Mouse (Mus musculus): ENCODE measurements around the gene Drc3. TPM values are rescaled to one million over a fixed set of nuclear protein-coding genes. Genes with fewer than 3 reads are reported as not detected.

The Drc3 gene
- 1 to 10 TPM; 7.3 to 7.9 TPM for total RNA-seq (2021)
- long read RNA-seq, transcript Drc3-203 (14 exons, 1,858 nt), result major isoform, 5 of 7 reads
- long read RNA-seq, partial matches to known transcripts, result 1 of 7 reads
- long read RNA-seq, other reads (novel, unspliced or antisense), result 1 of 7 reads

- DNase-seq (ENCODE audit: low spot score in 2 of 2), result peak; percentile 99 to 100
Observed at GRCm38 (mm10) chr11:60352559-60353411, at the start of gene Drc3, which contains the start of gene Tom1l2. TSS of gene Drc3 (plus strand) at chr11:60353329. TSS of gene Tom1l2 (minus strand) at chr11:60352905.

DNA sequence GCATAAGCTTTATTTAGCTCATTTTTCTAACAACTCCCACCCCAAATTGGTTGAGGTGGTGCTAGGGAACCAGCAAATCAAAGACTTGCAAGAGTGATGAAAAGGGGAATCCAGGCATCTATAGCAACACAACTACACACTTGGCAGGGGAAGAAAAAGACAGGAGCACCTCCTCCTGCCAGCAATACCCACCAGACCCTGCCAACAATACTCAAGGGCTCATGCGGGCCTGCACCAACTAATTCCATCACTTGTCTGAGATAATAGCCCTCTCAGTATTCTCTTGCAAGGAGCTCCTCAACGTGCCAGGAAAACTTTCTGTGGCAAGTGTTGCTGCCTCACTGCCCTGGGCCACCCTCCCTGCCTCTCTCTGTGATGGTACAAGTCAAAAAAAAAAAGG lies 49.6 kb upstream of the Drc3 start:
- no peak for DNase-seq (ENCODE audit: low spot score in 2 of 2)

GRCm38 (mm10) chr11:60305611-60306010 lies 47.5 kb upstream of the Drc3 start:
- no peak for DNase-seq (ENCODE audit: low spot score in 2 of 2)

DNA sequence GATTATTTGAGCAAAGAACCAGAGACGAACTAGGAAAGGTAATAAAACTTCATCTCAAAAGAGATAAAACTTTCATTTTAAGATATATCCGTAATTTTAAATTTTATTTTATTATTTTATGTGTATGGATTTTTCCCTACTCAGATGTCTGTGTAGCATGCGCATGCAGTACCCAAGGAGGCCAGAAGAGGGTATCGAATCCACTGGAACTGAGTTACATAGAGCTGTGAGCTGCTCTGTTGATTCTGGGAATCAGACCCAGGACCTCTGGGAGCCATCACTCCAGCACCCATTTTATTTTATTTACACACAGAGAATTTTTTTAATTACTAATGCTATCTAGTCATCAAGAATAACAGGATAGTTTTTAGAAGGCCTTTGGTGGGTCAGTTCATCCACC lies 46.3 kb upstream of the Drc3 start:
- no peak for DNase-seq (ENCODE audit: low spot score in 2 of 2)

GRCm38 (mm10) chr11:60307375-60307825 lies 45.7 kb upstream of the Drc3 start:
- no peak for DNase-seq (ENCODE audit: low spot score in 2 of 2)

DNA sequence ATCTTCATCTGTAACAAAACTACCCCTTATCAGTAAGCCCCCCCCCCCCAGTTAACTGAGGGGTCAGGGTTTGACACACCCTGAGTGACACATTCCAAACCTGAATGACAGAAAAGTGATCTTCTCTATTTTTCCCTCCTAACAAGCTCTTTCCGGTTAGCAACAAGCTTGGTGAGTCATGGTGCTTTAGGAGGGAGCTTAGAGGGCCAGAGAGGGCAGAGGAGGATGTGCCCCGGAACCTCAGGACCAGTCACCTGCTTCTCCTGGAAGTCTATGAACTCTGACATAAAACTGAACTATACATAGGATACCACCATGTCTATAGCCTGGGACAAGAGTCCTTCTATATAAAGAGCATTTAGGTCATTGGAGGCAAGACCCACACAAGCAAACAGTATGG lies 45.1 kb upstream of the Drc3 start:
- DNase-seq (ENCODE audit: low spot score in 2 of 2), result no peak

DNA sequence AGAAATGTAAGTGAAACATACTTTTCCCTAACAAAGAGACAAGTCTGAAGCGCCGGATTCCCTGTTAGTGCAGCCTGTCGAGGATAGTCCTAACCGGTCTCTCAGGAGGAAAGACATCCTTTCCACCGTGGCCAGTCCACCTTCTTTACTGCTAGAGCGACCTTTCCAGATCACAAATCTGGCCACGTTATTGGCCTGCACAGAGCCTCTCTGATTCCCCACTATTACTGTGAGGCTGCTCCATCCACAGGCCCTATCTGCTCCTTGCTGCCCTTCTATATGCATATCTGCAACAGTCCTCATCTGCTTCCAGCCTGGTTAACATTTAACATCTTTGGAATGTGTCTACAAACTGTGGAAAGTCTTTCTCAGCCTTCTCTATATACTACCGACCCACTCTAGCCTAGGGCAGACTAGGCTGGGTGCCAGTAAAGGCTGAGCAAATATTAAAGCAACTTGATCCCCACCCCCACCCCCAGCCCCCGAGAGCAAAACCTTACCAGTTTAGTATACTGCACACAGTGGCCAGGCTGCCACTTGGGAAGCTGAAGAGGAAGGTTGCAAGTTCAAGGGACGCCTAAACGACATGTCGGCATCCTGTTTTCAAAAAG lies 44.5 kb upstream of the Drc3 start:
- no peak for DNase-seq (ENCODE audit: low spot score in 2 of 2)

GRCm38 (mm10) chr11:60309875-60310274 lies 43.3 kb upstream of the Drc3 start:
- DNase-seq (ENCODE audit: low spot score in 2 of 2), result no peak

DNA sequence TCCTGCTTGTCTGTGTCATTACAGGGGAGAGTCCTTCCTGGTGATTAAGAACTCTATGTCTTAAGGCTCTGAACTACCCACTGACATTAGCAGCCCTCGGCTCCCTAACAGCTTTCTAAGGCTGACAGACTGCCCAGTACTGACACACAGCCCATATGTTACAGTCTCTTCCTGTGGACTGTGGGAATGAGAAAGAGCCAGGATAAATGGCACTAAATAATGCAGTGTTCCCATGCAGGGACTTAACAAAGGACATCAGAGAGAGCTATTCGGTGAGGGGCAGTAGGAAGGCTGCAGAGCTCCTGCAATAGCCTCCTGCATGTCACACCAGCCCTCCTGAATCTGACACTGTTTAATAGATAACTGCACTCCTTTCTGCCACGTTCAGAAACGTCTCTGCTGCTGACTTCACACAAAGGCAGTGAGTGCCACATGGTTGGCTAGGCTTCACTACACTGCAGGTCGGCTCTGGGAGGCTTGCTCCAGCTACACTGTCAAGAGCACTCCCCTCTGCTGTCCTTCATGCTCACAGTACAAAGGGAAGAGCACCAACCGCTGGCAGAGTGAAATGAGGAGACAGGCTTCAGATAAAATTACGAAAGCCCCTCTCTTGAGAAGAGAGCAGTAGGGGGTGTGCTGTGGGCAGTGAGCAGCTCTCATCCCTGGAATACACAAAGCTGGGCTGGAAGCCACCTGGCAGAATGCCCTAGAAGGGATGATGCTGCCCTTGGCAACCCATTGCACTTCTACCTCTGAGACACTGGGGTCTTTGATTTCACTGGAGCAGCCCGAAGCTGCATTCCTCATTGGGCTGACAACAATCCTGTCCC lies 41.9 kb upstream of the Drc3 start:
- DNase-seq (ENCODE audit: low spot score in 2 of 2), result peak; percentile 72 to 90

GRCm38 (mm10) chr11:60316250-60316649 lies 36.9 kb upstream of the Drc3 start:
- DNase-seq (ENCODE audit: low spot score in 2 of 2), result no peak

DNA sequence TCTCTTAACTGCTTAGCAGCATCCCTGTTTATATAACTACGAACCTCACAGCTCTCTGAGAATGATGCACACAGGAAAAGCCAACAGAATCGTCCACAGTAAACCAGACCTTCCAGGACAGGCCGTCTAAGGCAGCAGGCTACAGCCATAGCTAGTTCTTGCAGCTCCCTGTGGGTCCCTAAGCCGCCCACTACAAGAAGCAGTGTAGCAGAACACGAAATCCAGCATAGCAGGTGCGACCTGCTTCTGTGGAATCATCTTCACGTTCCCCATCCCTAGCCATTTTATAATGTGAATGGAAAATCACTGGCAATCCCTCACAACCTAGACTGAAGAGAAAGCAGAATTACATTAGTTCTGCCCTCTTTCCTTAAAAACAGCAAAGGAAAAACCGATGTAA lies 36.2 kb upstream of the Drc3 start:
- DNase-seq (ENCODE audit: low spot score in 2 of 2), result no peak

DNA sequence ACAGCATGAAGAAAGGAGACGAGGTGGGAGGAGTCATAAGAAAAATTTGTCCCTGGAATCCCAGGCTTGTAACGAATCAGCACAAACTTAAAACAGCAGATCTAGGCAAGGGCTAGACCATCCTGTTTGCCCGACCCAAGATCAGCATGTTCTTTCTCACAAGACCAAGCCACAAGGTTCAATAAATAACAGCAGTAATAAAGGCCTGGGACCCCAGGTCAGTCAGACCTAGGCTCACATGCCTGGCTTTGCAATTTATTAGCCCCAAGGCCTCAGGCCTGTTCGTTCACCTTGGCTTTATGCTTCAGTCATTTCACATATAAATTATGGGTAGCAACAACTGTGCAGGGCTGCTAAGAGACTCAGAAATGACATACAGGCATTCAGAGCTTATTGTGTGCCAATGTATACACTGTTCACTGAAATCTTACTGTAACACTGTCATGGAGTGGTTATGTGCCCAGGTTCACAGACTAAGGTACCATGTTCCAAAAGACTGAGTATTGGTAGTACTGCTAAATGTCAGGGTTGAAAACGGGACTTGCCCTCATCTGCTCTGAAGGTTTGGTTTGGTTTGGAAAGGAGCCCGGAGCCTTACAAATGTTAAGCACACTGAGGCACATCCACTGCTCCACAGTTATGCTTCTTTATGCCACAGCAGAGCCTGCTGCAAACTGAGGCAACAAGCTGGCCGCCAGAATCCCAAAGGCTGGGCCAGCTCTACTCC lies 35.6 kb upstream of the Drc3 start:
- DNase-seq (ENCODE audit: low spot score in 2 of 2), result no peak

DNA sequence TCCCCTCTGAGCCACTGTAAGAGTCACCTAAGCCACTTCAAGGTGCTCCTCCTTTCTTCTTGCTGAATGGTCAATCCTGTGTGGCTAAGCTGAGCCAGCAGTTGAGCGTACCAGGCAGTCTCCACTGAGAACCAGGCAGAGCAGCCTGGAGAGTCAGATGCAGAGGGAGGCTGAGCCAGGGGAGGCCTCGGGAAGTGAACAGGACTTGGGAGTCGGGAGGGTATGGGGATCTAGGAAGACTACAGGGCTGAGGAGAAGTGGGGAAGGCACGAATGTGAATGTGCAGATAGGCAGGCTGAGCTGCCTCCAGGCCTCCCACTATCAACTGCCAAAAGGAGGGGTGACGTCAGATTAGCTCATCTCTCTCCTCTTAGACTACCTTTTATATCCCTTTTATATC lies 34.4 kb upstream of the Drc3 start:
- no peak for DNase-seq (ENCODE audit: low spot score in 2 of 2)

DNA sequence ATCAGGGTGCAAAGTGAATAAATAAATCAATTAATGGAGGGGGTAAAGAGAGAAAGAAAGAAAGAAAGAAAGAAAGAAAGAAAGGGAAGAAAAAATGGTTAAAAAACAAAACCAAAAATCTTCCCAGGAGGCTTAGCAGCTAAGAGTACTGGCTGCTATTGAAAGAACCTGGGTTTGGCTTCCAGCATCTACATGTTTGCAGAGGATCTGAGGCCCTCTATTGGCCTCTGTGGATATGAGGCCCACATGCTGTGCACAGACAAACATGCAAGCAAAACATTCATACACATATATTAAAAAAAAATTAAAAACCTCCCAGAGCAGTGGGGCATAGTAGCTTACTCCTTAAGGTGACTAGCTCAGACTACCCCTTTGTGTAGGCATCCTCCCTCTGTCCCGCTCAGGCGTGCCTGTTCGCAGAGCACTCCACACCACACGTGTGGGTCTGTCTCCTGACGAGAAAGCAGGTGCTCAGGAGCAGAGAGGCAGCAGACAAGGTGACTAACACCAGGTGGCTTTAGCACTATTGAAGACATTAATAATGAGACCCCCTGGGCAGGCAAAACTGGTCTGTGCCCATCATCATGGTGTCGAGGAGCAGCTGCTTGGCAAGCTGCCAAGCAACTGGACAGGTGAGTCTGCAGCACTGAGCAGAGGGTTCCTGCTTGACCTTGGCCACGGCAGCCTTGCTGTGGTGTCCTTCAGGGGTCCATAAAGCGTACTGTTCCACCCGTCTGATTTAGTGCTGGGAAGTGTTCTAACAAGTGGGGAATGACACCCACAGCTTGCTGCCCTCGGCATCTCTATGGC lies 33.7 kb upstream of the Drc3 start:
- no peak for DNase-seq (ENCODE audit: low spot score in 2 of 2)

- DNase-seq (ENCODE audit: low spot score in 2 of 2), result no peak
Observed at GRCm38 (mm10) chr11:60320426-60321037, 32.6 kb upstream of the Drc3 start.

DNA sequence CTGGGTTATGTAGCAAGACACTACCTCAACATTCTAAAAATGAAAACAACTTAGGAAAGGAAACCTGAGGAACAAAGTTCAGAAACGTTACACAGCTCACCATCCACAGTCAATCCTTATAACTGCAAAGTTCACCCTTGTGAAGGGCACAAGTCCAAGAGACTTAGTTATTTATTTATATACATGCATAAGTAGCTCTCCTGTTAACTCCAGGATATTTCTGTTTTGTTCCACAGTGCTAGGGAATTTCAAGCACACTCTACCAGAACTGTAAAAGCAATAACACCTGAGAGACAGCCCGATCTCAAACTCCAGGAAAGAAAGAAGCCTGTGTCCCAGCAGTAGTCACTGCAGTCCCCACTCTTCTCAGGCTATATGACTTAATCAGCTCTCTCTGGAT lies 31.7 kb upstream of the Drc3 start:
- no peak for DNase-seq (ENCODE audit: low spot score in 2 of 2)

DNA sequence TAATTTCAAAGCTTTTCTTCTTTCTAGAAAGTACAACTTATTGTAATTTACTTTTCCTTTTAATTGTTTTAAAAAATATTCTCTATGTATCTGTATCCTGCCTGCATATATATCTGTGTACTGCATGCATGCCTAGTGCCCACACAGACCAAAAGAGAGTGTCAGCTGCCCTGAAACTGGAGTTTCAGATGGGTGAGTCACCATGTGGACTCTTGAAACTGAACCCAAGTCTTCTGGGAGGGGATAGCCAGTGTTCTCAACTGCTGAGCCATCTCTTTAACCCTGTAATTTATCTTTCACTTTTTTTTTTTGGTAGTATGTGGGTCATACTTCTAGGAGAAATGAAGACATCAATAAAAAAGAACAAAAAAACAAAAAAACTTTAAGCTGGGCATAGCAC lies 29.4 kb upstream of the Drc3 start:
- DNase-seq (ENCODE audit: low spot score in 2 of 2), result no peak

DNA sequence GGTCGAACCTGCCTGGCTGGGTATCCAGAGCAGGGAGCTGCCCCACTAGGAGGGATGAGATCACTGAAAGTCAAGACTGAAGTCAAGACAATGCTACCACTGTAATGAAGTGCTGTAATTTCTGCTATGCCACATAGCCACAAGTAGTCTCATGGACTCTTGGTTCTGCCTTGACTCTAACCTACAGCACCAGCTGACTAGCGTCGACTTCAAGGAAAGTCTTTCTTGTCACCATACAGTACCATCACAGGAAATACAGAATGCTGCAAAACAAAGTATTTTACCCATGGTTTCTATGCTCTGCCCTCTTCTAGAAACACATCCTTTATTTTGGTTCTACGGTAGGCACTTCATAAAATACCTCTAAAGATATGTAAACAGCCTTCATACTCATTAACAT lies 22.6 kb upstream of the Drc3 start:
- DNase-seq (ENCODE audit: low spot score in 2 of 2), result no peak

DNA sequence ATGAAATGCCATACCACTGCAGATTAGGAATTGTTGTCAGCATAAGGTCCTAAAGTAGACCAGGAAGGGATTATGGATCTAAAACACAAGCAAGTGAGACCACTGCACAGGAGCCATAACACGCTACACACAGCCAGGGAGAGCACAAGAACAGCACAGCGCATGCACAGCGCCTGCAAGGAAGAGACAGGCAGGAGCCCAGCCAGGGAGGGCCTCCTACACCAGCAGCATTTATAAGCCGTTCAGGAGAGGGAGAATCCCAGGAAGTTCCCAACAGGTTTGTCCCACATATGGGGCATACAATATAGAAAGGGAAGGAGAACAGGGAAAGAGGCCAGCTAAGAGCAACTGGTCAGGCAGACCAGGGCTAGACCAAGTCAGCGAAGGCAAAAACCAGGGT lies 19.7 kb upstream of the Drc3 start:
- DNase-seq (ENCODE audit: low spot score in 2 of 2), result no peak

DNA sequence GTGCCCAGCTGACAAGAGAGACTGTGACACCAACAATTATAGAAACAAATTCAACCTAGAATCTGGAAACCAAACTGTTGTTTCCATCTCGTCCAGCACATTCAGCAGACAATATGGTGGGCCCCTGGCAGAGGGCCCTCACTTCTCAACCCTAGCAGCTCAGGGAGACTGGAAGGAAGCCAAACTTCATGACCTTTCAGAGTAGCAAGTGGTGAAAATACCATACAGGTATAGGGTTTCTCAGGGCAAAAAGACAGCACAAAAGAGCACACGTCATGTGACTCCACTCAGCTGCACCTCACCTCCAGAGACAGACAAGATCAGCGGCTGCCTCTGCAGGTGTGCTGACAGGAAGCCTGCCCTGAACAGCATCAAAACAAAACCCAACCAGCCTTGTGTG lies 19.0 kb upstream of the Drc3 start:
- DNase-seq (ENCODE audit: low spot score in 2 of 2), result peak in 1 of 2 experiments; percentile 72
